Mouse (Mus musculus): Measurements from ENCODE around the gene Prdm16. TPM values are rescaled to one million over a fixed set of nuclear protein-coding genes. Genes with fewer than 3 reads are reported as not detected.

Gene Prdm16
- polyA plus RNA-seq, 1 experiment = 6.0 TPM

DNA sequence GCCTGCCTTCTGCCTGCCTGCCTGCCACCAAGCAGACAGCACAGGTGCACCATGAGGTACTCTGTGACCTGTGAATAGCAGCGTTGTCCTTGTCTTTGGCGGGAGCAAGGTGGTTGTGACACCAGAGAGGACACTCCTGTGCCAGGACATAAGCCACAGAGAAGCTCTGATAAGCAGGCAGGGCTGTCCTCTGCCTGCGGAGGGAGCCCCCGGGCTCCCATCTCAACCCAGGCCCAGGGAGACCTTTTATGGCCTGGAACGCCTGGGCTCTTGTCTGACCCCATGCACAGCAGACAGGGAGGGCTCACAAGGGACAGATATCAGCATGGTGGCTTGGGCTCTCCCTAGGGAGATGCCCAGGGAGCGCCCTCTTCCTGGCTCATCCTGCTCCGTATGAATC lies 118.7 kb downstream of the Prdm16 start:
- no peak overlapping the region for H3K4me3 ChIP-seq (replicated peaks; ENCODE audit: insufficient read depth, low read depth, low read length)
- 75% methylated on average over 7 of the region's 7 CpGs for WGBS
- DNase-seq = no peak
- no peak for TF ChIP-seq CTCF (IDR thresholded peaks at IDR 0.05; ENCODE audit: borderline replicate concordance, insufficient read depth, low read depth, low read length)
- TF ChIP-seq POLR2A (IDR thresholded peaks at IDR 0.05; ENCODE audit: borderline replicate concordance, insufficient read depth, low read length) = no peak
- no peak overlapping the region for H3K27ac ChIP-seq (ENCODE audit: insufficient read depth, low read length)
- H3K27me3 ChIP-seq (ENCODE audit: control insufficient read depth, insufficient read depth, low read length) = no peaks in the 10 kb centered on the region
- H3K4me1 ChIP-seq (ENCODE audit: control insufficient read depth, insufficient read depth, low read length) = no peaks in the 10 kb centered on the region

DNA sequence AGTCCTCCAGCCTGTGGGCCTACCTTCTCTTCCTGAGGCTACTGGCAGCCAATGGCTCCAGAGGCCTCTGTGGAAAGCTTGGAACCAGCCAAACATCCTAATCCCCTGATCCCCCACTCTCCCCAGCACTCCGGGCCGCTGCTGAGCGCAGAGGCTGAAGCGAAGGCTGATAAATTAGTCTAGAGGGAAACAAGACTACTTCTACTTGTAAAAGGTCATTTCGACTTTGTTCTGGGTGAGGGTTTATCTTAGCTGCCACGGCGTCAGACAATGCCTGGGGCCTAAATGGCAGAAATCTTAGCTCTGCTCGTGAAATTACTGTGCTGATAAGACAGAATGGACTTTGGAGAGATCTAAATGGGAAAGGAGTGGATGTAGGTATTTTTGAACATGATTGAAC lies 120.2 kb downstream of the Prdm16 start:
- Histone ChIP-seq H3K27ac (ENCODE audit: insufficient read depth, low read length) (no peak overlapping the region), H3K4me1 (ENCODE audit: control insufficient read depth, insufficient read depth, low read length) (no peaks in the 10 kb centered on the region), H3K27me3 (ENCODE audit: control insufficient read depth, insufficient read depth, low read length) (no peaks in the 10 kb centered on the region; the same call in 1 of the 2 replicates), H3K4me3 (replicated peaks; ENCODE audit: insufficient read depth, low read depth, low read length) (no peak overlapping the region)
- no peak for TF ChIP-seq POLR2A (IDR thresholded peaks at IDR 0.05; ENCODE audit: borderline replicate concordance, insufficient read depth, low read length)
- no peak for TF ChIP-seq CTCF (IDR thresholded peaks at IDR 0.05; ENCODE audit: borderline replicate concordance, insufficient read depth, low read depth, low read length)
- 95% methylated on average over 8 of the region's 8 CpGs for WGBS
- no peak for DNase-seq

DNA sequence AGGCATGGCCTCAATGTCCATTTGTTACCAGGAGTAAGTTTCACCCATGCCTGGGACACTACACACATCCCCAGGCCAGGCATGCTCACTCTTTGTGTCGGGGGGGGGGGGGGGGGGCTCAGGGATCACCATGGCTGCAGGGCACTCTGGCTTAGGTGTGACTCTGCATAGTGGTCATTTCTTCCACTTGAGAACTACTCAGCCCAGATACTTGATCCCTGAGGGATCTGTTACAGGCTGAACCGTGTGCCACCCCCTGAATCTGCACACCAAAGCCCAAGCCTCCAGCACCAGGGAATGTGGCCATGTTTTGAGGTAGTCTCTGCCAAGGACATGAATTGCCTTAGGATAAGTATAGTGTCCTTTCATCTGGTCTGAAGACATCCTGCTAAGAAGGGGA lies 123.0 kb downstream of the Prdm16 start:
- Histone ChIP-seq H3K4me1 (ENCODE audit: control insufficient read depth, insufficient read depth, low read length) (no peaks in the 10 kb centered on the region), H3K4me3 (replicated peaks; ENCODE audit: insufficient read depth, low read depth, low read length) (no peak overlapping the region), H3K27ac (ENCODE audit: insufficient read depth, low read length) (no peak overlapping the region), H3K27me3 (ENCODE audit: control insufficient read depth, insufficient read depth, low read length) (no peaks in the 10 kb centered on the region; the same call in 1 of the 2 replicates)
- DNase-seq = no peak
- TF ChIP-seq CTCF (IDR thresholded peaks at IDR 0.05; ENCODE audit: borderline replicate concordance, insufficient read depth, low read depth, low read length) = no peak
- TF ChIP-seq POLR2A (IDR thresholded peaks at IDR 0.05; ENCODE audit: borderline replicate concordance, insufficient read depth, low read length) = no peak
- 69% methylated on average over 2 of the region's 2 CpGs for WGBS

DNA sequence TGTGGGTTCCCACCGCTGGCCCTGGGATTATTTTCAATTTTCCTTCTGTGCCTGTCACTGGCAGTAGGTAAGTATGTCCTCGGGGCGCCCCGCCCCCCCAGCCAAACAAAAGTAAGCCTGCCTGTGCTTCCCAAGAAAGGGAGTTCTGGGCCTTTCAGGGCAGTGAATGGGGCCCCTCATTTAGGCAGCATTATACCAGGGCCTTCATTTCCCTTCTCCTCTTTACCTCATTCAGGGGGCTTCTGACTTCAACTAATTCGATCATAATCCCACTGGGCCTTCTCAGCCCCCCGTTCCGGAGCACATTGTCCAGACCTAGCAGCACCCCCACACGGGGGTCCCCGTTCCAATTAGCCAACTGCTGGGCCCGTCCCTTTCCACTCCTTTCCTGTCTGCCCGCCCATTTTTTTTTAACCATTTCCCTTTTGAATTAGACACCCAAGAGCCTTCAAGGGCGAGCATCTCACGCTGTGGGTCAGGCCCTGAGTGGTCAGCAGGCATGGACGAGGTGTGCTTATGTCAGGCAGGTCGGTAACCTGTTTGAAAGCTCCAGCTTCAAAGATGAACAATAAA lies 124.1 kb downstream of the Prdm16 start:
- no peak for TF ChIP-seq CTCF (IDR thresholded peaks at IDR 0.05; ENCODE audit: borderline replicate concordance, insufficient read depth, low read depth, low read length)
- H3K4me1 ChIP-seq (ENCODE audit: control insufficient read depth, insufficient read depth, low read length) = no peaks in the 10 kb centered on the region
- no peak for DNase-seq
- WGBS = 42% methylated on average over 15 of the region's 15 CpGs
- no peaks in the 10 kb centered on the region; the same call in 1 of the 2 replicates for H3K27me3 ChIP-seq (ENCODE audit: control insufficient read depth, insufficient read depth, low read length)
- no peak overlapping the region for H3K4me3 ChIP-seq (replicated peaks; ENCODE audit: insufficient read depth, low read depth, low read length)
- H3K27ac ChIP-seq (ENCODE audit: insufficient read depth, low read length) = no peak overlapping the region

DNA sequence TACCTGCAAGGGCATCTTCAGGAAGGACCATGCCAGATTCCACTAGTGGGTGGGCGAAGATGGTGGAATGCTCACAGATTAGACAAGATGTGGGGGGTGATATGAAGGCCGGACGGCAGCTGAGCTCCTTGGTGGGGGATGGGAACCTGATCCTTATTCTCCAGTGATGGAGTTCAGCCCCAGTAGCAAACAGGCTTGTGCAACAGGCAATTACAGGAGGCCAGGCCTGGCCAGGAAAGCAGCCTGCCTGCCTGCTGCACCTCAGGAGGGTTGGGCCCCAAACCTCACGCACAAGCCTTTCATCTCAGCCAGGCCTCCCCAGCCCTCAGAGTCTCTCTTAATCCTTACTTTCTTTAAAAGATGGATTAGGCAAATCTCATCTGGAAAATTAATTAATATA lies 124.9 kb downstream of the Prdm16 start:
- Histone ChIP-seq H3K27ac (ENCODE audit: insufficient read depth, low read length) (no peak overlapping the region), H3K4me1 (ENCODE audit: control insufficient read depth, insufficient read depth, low read length) (no peaks in the 10 kb centered on the region), H3K4me3 (replicated peaks; ENCODE audit: insufficient read depth, low read depth, low read length) (no peak overlapping the region), H3K27me3 (ENCODE audit: control insufficient read depth, insufficient read depth, low read length) (no peaks in the 10 kb centered on the region; the same call in 1 of the 2 replicates)
- DNase-seq = no peak
- WGBS = 95% methylated on average over 4 of the region's 4 CpGs
- TF ChIP-seq POLR2A (IDR thresholded peaks at IDR 0.05; ENCODE audit: borderline replicate concordance, insufficient read depth, low read length) = no peak
- TF ChIP-seq CTCF (IDR thresholded peaks at IDR 0.05; ENCODE audit: borderline replicate concordance, insufficient read depth, low read depth, low read length) = no peak

DNA sequence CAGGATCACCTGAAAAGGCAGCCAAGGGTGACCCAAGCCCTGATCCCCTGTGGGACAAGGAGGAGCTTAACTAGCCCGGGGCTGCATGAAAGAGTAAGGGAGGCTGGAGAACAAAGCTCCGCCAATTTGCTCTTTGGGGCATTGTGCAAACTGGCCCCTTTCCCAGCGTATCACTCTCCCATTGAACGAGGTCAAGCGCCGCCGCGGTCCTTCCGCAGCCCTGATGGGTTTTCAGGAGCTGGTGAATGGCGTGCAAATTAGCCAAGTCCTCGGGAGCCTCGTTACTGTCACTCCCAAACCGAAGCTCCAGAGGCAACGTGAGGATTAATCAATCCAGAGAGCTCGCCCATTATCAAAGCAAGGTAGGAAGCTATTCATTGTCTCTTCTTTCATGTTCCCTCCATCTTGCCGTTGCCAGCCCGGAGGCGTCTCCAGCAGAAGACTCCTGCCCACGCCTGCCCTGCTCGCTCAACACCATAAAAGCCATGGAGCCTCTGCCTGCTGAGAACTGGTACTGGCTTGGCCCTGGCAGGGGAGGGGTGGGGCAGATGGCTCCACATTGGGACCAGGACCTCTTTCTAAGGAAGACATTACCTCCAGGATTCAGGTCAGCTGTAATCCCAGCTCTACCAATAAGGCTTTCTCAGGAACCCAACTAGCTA lies 129.8 kb downstream of the Prdm16 start:
- Histone ChIP-seq H3K4me1 (ENCODE audit: control insufficient read depth, insufficient read depth, low read length) (no peaks in the 10 kb centered on the region), H3K27me3 (ENCODE audit: control insufficient read depth, insufficient read depth, low read length) (no peaks in the 10 kb centered on the region; the same call in 1 of the 2 replicates), H3K27ac (ENCODE audit: insufficient read depth, low read length) (no peak overlapping the region), H3K4me3 (replicated peaks; ENCODE audit: insufficient read depth, low read depth, low read length) (no peak overlapping the region)
- peak in 1 of 2 experiments; percentile 8 for DNase-seq
- WGBS = 6% methylated on average over 20 of the region's 20 CpGs
- TF ChIP-seq POLR2A (IDR thresholded peaks at IDR 0.05; ENCODE audit: borderline replicate concordance, insufficient read depth, low read length) = no peak

DNA sequence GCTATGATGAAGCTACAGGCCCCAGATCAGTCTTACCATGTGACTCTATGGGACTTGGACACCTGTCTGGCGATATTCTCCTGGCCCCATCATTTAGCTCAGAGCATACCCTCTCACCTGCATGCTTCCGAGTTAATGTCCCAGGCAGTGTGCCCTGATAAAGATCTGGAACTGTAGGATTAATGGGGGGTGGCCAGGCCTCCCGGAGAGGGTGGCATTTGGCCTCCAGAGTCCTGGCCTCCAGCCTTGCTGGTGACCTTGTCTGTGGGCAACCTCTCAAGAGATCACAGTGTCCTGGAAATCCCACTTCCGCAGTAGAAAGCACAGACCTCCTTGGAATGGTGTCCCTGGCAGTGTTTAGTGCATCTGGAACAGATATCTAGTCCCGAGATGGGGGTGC lies 131.4 kb downstream of the Prdm16 start:
- H3K27ac ChIP-seq (ENCODE audit: insufficient read depth, low read length) = no peak overlapping the region
- TF ChIP-seq CTCF (IDR thresholded peaks at IDR 0.05; ENCODE audit: borderline replicate concordance, insufficient read depth, low read depth, low read length) = no peak
- TF ChIP-seq POLR2A (IDR thresholded peaks at IDR 0.05; ENCODE audit: borderline replicate concordance, insufficient read depth, low read length) = no peak
- no peaks in the 10 kb centered on the region for H3K4me1 ChIP-seq (ENCODE audit: control insufficient read depth, insufficient read depth, low read length)
- WGBS = 77% methylated on average over 5 of the region's 5 CpGs
- no peaks in the 10 kb centered on the region; the same call in 1 of the 2 replicates for H3K27me3 ChIP-seq (ENCODE audit: control insufficient read depth, insufficient read depth, low read length)
- DNase-seq = no peak
- no peak overlapping the region for H3K4me3 ChIP-seq (replicated peaks; ENCODE audit: insufficient read depth, low read depth, low read length)

DNA sequence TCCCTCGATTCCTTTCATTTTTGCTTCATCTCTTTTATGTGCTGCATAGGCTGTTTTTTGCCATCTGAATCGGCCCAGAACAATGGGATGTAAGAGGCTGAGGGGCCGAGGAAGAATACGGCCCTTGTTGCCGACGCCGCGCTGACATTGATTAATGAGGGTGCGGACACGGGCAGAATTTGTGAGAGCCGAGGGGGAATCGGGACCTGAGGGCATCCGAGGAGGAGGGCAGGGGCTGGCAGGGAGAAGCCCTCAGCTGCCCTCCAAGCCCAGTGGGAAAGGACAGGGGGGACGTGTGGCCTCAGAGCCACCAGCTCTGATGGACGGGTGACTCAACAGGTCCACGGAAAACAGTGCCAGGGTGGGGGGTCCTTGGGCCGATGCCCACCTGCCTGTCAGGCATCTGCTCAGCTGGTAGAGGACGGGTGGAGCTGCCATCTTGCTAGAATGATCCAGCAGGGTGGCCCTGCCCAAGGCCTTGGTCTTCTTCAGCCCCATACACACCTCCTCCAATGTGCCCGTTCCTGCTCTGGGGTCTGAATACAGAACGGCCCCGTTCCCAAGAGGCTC lies 133.3 kb downstream of the Prdm16 start:
- no peak for DNase-seq
- H3K27me3 ChIP-seq (ENCODE audit: control insufficient read depth, insufficient read depth, low read length) = no peaks in the 10 kb centered on the region; the same call in 1 of the 2 replicates
- no peak overlapping the region for H3K4me3 ChIP-seq (replicated peaks; ENCODE audit: insufficient read depth, low read depth, low read length)
- no peak overlapping the region for H3K27ac ChIP-seq (ENCODE audit: insufficient read depth, low read length)
- TF ChIP-seq CTCF (IDR thresholded peaks at IDR 0.05; ENCODE audit: borderline replicate concordance, insufficient read depth, low read depth, low read length) (no peak), POLR2A (IDR thresholded peaks at IDR 0.05; ENCODE audit: borderline replicate concordance, insufficient read depth, low read length) (no peak)
- H3K4me1 ChIP-seq (ENCODE audit: control insufficient read depth, insufficient read depth, low read length) = peaks cover 8% of the 10 kb centered on the region
- 15% methylated on average over 21 of the region's 21 CpGs for WGBS

Measured in cerebellum, adult 2 months (tissue).